Mouse (Mus musculus) thymus, postnatal 25 days (tissue): ENCODE measurements around the gene Sik1.

Experiments used
- DNase-seq: peaks from one replicate; pipeline ENCODE4 v3.0.0; 2022

The Sik1 gene

GRCm38 (mm10) chr17:31806025-31806424 is 49.6 kb downstream of the Sik1 start:
- DNase-seq, result no peak

DNA sequence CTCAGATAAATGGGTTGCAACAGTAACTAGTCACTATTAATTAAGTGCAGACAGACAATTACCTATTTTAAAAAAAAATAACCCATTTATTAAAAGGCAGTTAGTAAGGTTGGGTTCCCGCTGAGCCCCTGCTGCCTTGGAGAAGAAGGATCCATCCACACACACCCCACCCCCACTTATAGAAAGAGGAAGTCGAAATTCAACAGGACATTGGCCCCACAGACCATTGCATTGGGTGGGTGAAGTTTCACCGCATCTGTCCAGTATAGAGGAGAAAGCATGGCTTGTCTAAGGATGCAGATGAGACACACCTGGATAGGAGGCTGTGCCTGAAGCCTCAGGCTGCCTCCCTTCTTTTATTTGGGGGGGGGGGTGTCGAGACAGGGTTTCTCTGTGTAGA is 50.0 kb downstream of the Sik1 start:
- no peak for DNase-seq

GRCm38 (mm10) chr17:31802272-31803017 is 53.2 kb downstream of the Sik1 start:
- DNase-seq, result no peak

DNA sequence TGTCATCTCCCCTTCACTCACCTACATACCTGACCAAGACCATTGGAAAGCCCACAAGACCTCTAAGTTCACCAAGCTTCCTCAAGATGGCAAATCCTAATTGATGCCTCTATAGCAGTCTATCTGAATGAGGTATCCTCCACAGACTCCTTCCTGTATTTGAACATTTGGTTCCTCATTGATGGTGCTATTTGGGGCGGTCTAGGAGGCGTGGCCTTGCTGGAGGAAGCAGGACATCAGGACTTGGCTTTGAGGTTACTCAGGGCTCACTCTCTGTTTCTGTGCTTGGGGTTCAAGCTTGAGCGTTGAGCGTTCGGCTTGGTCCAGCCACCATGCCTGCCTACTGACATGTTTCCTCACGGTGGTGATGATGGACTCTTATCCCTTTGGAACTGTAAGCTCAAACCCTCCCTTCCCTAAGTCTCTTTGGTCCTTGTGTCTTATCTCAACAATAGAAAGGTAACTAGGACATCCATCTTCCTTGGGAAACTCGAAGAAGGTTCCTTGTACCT is 54.7 kb downstream of the Sik1 start:
- DNase-seq, result no peak

- no peak for DNase-seq
These were observed 59.7 kb downstream of the Sik1 start for GRCm38 (mm10) chr17:31795893-31796292.
